Mouse (Mus musculus): ENCODE measurements around the gene Rnase13. TPM values are rescaled to one million over a fixed set of nuclear protein-coding genes. Genes with fewer than 3 reads are reported as not detected.

The Rnase13 gene
- total and polyA plus RNA-seq, 2 experiments from 2014 or later = not detected

- no peak for DNase-seq (ENCODE audit: low spot score)
- no peak for TF ChIP-seq CTCF (IDR thresholded peaks at IDR 0.05)
- H3K36me3 ChIP-seq (ENCODE audit: insufficient read depth, low read length) = peaks cover 19% of the 10 kb centered on the region
- 13% methylated on average over 14 of the region's 14 CpGs for WGBS
- no peaks in the 10 kb centered on the region; the same call in 1 of the 2 replicates for H3K4me1 ChIP-seq (ENCODE audit: insufficient read depth, low read length)
- peak overlapping the region; percentile 62 for H3K27ac ChIP-seq (ENCODE audit: low read depth, low read length)
- no peaks in the 10 kb centered on the region; the same call in 1 of the 2 replicates for H3K27me3 ChIP-seq (ENCODE audit: insufficient read depth, low read length)
- no peaks in the 10 kb centered on the region for H3K9me3 ChIP-seq (ENCODE audit: low read length)
- peak overlapping the region; percentile 60 for H3K9ac ChIP-seq (replicated peaks; ENCODE audit: low read length, poor library complexity, severe bottlenecking)
- peak overlapping the region; percentile 59 for H3K4me3 ChIP-seq (ENCODE audit: low read depth, low read length)
- peak; percentile 18; the same call in 1 of the 2 replicates for ATAC-seq (ENCODE audit: low FRiP score)
- peak overlapping the region; percentile 96 for H3K4me2 ChIP-seq (ENCODE audit: low read depth, low read length, poor library complexity, severe bottlenecking)
Measured at GRCm38 (mm10) chr14:51912391-51913061, 10.0 kb downstream of the Rnase13 start.

DNA sequence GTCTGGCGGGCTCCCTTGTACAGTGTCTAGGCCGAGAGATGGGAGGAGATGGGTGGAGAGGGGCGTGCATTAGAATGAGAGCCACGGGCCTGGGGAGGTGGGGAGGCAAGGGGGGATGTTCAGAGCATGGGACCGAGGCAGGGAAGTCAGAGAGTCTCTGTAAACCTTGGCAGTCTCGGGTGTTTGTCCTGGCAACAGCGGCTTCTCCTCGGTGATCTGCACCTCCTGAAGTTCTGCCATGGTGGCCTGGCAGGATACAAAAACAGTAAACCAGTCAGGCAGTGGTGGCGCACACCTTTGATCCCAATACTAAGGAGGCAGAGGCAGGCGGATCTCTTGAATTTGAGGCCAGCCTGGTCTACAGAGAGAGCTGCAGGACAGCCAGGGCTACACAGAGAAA is 11.3 kb downstream of the Rnase13 start:
- ATAC-seq (ENCODE audit: low FRiP score) (no peak), DNase-seq (ENCODE audit: low spot score) (no peak)
- Histone ChIP-seq H3K4me3 (ENCODE audit: low read depth, low read length) (peak overlapping the region; percentile 23), H3K27ac (ENCODE audit: low read depth, low read length) (no peak overlapping the region), H3K9me3 (ENCODE audit: low read length) (no peaks in the 10 kb centered on the region), H3K4me1 (ENCODE audit: insufficient read depth, low read length) (no peaks in the 10 kb centered on the region; the same call in 1 of the 2 replicates), H3K36me3 (ENCODE audit: insufficient read depth, low read length) (peaks cover 23% of the 10 kb centered on the region), H3K4me2 (ENCODE audit: low read depth, low read length, poor library complexity, severe bottlenecking) (peak overlapping the region; percentile 96; the same call in 1 of the 2 replicates), H3K9ac (replicated peaks; ENCODE audit: low read length, poor library complexity, severe bottlenecking) (no peak overlapping the region), H3K27me3 (ENCODE audit: insufficient read depth, low read length) (no peaks in the 10 kb centered on the region)
- 78% methylated on average over 10 of the region's 10 CpGs for WGBS
- TF ChIP-seq CTCF (IDR thresholded peaks at IDR 0.05) = no peak

DNA sequence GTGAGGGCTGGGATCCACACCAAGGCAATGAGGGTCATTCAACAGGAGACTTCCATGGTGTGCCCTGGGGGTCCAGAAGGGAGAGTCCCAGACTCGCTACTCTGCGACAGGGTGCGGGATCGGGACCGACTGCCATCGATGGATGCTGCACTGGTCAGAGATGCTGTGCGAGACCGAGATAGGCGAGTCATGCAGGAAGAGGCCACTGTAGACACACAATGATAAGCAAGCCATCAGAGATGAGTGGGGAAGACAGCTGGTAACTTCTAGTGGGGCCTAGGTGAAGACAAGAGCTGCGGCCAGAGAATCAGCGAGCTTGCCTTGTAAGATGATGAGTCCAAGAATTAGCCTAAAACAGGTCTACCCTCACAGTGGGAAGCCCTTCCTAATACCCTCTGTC is 16.5 kb downstream of the Rnase13 start:
- no peaks in the 10 kb centered on the region for H3K4me1 ChIP-seq (ENCODE audit: insufficient read depth, low read length)
- 92% methylated on average over 11 of the region's 11 CpGs for WGBS

GRCm38 (mm10) chr14:51904706-51905105 is 17.9 kb downstream of the Rnase13 start:
- H3K27me3 ChIP-seq (ENCODE audit: insufficient read depth, low read length) = no peaks in the 10 kb centered on the region
- peak; percentile 64 for TF ChIP-seq CTCF (IDR thresholded peaks at IDR 0.05)
- H3K4me1 ChIP-seq (ENCODE audit: insufficient read depth, low read length) = no peaks in the 10 kb centered on the region
- ATAC-seq (ENCODE audit: low FRiP score) (0 out of 2 replicates have a peak, but pooled peaks have one; percentile 21), DNase-seq (ENCODE audit: low spot score) (peak; percentile 33)
- no peaks in the 10 kb centered on the region for H3K9me3 ChIP-seq (ENCODE audit: low read length)
- H3K27ac ChIP-seq (ENCODE audit: low read depth, low read length) = no peak overlapping the region
- H3K36me3 ChIP-seq (ENCODE audit: insufficient read depth, low read length) = peaks cover 20% of the 10 kb centered on the region
- WGBS = 64% methylated on average over 7 of the region's 7 CpGs
- H3K4me3 ChIP-seq (ENCODE audit: low read depth, low read length) = no peak overlapping the region
- no peak overlapping the region for H3K4me2 ChIP-seq (ENCODE audit: low read depth, low read length, poor library complexity, severe bottlenecking)
- no peak overlapping the region for H3K9ac ChIP-seq (replicated peaks; ENCODE audit: low read length, poor library complexity, severe bottlenecking)

More for the DNA sequence above, 16.5 kb downstream of the Rnase13 start:
- no peak for DNase-seq (ENCODE audit: low spot score)
- Histone ChIP-seq H3K27me3 (ENCODE audit: insufficient read depth, low read length) (no peaks in the 10 kb centered on the region), H3K9me3 (ENCODE audit: low read length) (no peaks in the 10 kb centered on the region), H3K4me2 (ENCODE audit: low read depth, low read length, poor library complexity, severe bottlenecking) (no peak overlapping the region), H3K9ac (replicated peaks; ENCODE audit: low read length, poor library complexity, severe bottlenecking) (no peak overlapping the region), H3K4me3 (ENCODE audit: low read depth, low read length) (no peak overlapping the region), H3K27ac (ENCODE audit: low read depth, low read length) (no peak overlapping the region), H3K36me3 (ENCODE audit: insufficient read depth, low read length) (peaks cover 23% of the 10 kb centered on the region)
- TF ChIP-seq CTCF (IDR thresholded peaks at IDR 0.05) = no peak
- no peak for ATAC-seq (ENCODE audit: low FRiP score)

GRCm38 (mm10) chr14:51903782-51904181 is 18.8 kb downstream of the Rnase13 start:
- WGBS = 96% methylated on average over 9 of the region's 9 CpGs

More at GRCm38 (mm10) chr14:51903782-51904181, 18.8 kb downstream of the Rnase13 start:
- H3K9me3 ChIP-seq (ENCODE audit: low read length) = no peaks in the 10 kb centered on the region
- peaks cover 14% of the 10 kb centered on the region for H3K36me3 ChIP-seq (ENCODE audit: insufficient read depth, low read length)
- H3K4me2 ChIP-seq (ENCODE audit: low read depth, low read length, poor library complexity, severe bottlenecking) = no peak overlapping the region
- no peak overlapping the region for H3K4me3 ChIP-seq (ENCODE audit: low read depth, low read length)
- H3K4me1 ChIP-seq (ENCODE audit: insufficient read depth, low read length) = no peaks in the 10 kb centered on the region
- H3K9ac ChIP-seq (replicated peaks; ENCODE audit: low read length, poor library complexity, severe bottlenecking) = no peak overlapping the region
- DNase-seq (ENCODE audit: low spot score) = no peak
- TF ChIP-seq CTCF (IDR thresholded peaks at IDR 0.05) = no peak
- ATAC-seq (ENCODE audit: low FRiP score) = peak; percentile 22; the same call in 1 of the 2 replicates
- no peak overlapping the region for H3K27ac ChIP-seq (ENCODE audit: low read depth, low read length)
- H3K27me3 ChIP-seq (ENCODE audit: insufficient read depth, low read length) = no peaks in the 10 kb centered on the region

Data from midbrain, postnatal 0 days (tissue).